Comparison of ENCODE assay signal across 22 mouse cellular contexts in the genomic region with DNA sequence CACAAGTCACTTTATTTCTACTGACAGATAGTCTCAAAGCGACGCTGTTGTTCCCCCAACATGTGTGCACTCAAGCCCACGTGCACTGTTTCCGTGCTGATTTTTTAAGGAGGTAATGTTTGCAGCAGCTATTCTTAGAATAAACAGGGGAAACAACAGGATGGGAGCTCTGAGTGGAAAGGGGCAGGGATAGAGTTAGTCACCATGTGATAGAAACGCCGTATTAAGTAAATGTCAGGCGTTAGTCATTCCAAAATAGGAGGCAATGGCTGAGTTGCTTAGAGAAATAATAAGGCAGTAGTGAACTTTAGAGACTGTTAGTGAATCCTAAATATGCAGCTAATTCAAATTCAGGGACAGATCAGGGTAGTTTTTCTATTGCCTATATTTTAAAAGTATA.
DNase-seq lines count a peak whose midpoint lies in the region; ATAC-seq and TF ChIP-seq lines count a peak whose summit lies in the region.
"Had no signal": no experiment of that assay in that cellular context is flagged by ENCODE, and none has a peak within 500 bp of the region (broad histone marks: within the 10 kb centered on the region; RNA-seq: fewer than 3 reads in every experiment).

No protein-coding gene starts in this region.

- H3K27me3 ChIP-seq in heart, embryonic 14.5 days (ENCODE audit: control insufficient read depth, insufficient read depth, low read length) = no peaks in the 10 kb centered on the region
- H3K27me3 ChIP-seq in heart, embryonic 11.5 days (ENCODE audit: control insufficient read depth, insufficient read depth, low read length) = no peaks in the 10 kb centered on the region
- H3K27me3 ChIP-seq in lung, embryonic 14.5 days (ENCODE audit: insufficient read depth, low read length) = no peaks in the 10 kb centered on the region
- no peaks in the 10 kb centered on the region for H3K27me3 ChIP-seq in C2C12 (ENCODE audit: control insufficient read depth, insufficient read depth, insufficient read length)
- H3K27me3 ChIP-seq: embryonic facial prominence, embryonic 13.5 days; stomach, embryonic 15.5 days had no signal

- H3K79me2 ChIP-seq in C2C12 (ENCODE audit: control insufficient read depth, insufficient read depth) = no peaks in the 10 kb centered on the region

- H3K4me1 ChIP-seq in heart, embryonic 14.5 days (ENCODE audit: control insufficient read depth in 2 of 2, insufficient read depth in 2 of 2, low read length in 2 of 2) = peaks cover 0 to 3% of the 10 kb centered on the region in 2 experiments; a peak in 1 of 4 replicates
- no peaks in the 10 kb centered on the region for H3K4me1 ChIP-seq in heart, embryonic 11.5 days (ENCODE audit: control insufficient read depth, insufficient read depth, low read length)
- H3K4me1 ChIP-seq in lung, embryonic 14.5 days (ENCODE audit: insufficient read depth) = peaks cover 3% of the 10 kb centered on the region; the same call in 1 of the 2 replicates
- H3K4me1 ChIP-seq: stomach, embryonic 15.5 days had no signal

- no peak overlapping the region for H3K27ac ChIP-seq in heart, embryonic 14.5 days (replicated peaks in 1 of 2; ENCODE audit: control insufficient read depth in 1 of 2, insufficient read depth in 1 of 2, low read depth in 2 of 2, low read length in 2 of 2)
- no peak overlapping the region for H3K27ac ChIP-seq in heart, embryonic 11.5 days (ENCODE audit: low read depth, low read length)
- H3K27ac ChIP-seq in lung, embryonic 14.5 days (ENCODE audit: low read depth) = no peak overlapping the region
- H3K27ac ChIP-seq: embryonic facial prominence, embryonic 13.5 days; heart, adult 2 months; hindbrain, embryonic 14.5 days; limb, embryonic 10.5 days; stomach, embryonic 15.5 days had no signal

- no peak for ATAC-seq in heart, embryonic 14.5 days (ENCODE audit: insufficient number of reproducible peaks, insufficient read depth, low FRiP score, low read depth)
- no peak for ATAC-seq in heart, embryonic 11.5 days (replicated peaks; ENCODE audit: insufficient number of reproducible peaks, low FRiP score, low TSS enrichment)
- no peak for ATAC-seq in lung, embryonic 14.5 days (ENCODE audit: insufficient read depth)
- ATAC-seq: forebrain, embryonic 14.5 days; liver, postnatal 0 days had no signal

- no peak for TF ChIP-seq CTCF in lung, embryonic 14.5 days (IDR thresholded peaks at IDR 0.05; ENCODE audit: low read depth)
- no peak for TF ChIP-seq CTCF in C2C12 (IDR thresholded peaks at IDR 0.05; ENCODE audit: control insufficient read depth, insufficient read depth, insufficient read length)

- no peaks in the 10 kb centered on the region for H3K79me3 ChIP-seq in C2C12 (ENCODE audit: low read depth)

- peak; percentile 41 for DNase-seq in lung, embryonic 14.5 days
- no peak for DNase-seq in lung, postnatal 4 days
- DNase-seq in lung, postnatal 36 days = peak; percentile 4
- no peak for DNase-seq in kidney, postnatal 4 days
- DNase-seq: B cell, adult 2 months; cerebellum, adult 11 months; cerebellum, postnatal 14 days; gastrocnemius, postnatal 10 days; heart, adult 2 months; kidney, adult 8-10 months; kidney, postnatal 25 days; liver, postnatal 0 days; right cerebral cortex, postnatal 25 days; thymus, adult 2 months had no signal

- WGBS in heart, embryonic 14.5 days = 15% methylated on average over 7 of the region's 7 CpGs
- WGBS in heart, embryonic 11.5 days (ENCODE audit: insufficient replicate concordance) = 51% methylated on average over 7 of the region's 7 CpGs
- 63% methylated on average over 7 of the region's 7 CpGs for WGBS in lung, embryonic 14.5 days

- H3K4me2 ChIP-seq in heart, embryonic 14.5 days (ENCODE audit: low read length) = peak overlapping the region; percentile 22; the same call in 1 of the 2 replicates
- H3K4me2 ChIP-seq in heart, embryonic 11.5 days = no peak overlapping the region
- H3K4me2 ChIP-seq in lung, embryonic 14.5 days = no peak overlapping the region
- H3K4me2 ChIP-seq: embryonic facial prominence, embryonic 13.5 days; hindbrain, embryonic 14.5 days; stomach, embryonic 15.5 days had no signal

- H3K9me3 ChIP-seq in heart, embryonic 14.5 days (ENCODE audit: control insufficient read depth, low read length) = no peaks in the 10 kb centered on the region
- no peaks in the 10 kb centered on the region for H3K9me3 ChIP-seq in heart, embryonic 11.5 days (replicated peaks; ENCODE audit: control insufficient read depth, low read length)
- H3K9me3 ChIP-seq in lung, embryonic 14.5 days (ENCODE audit: low read depth, low read length) = no peaks in the 10 kb centered on the region
- H3K9me3 ChIP-seq: embryonic facial prominence, embryonic 13.5 days; limb, embryonic 10.5 days; stomach, embryonic 15.5 days had no signal

- H3K9ac ChIP-seq in heart, embryonic 14.5 days (ENCODE audit: low read length) = no peak overlapping the region
- H3K9ac ChIP-seq in heart, embryonic 11.5 days (ENCODE audit: low read depth, low read length) = no peak overlapping the region
- no peak overlapping the region for H3K9ac ChIP-seq in lung, embryonic 14.5 days
- H3K9ac ChIP-seq: embryonic facial prominence, embryonic 13.5 days; hindbrain, embryonic 14.5 days; liver, postnatal 0 days; stomach, embryonic 15.5 days had no signal

- H3K36me3 ChIP-seq in heart, embryonic 14.5 days (ENCODE audit: control insufficient read depth, insufficient read depth, low read length) = no peaks in the 10 kb centered on the region
- H3K36me3 ChIP-seq in heart, embryonic 11.5 days (ENCODE audit: control insufficient read depth, insufficient read depth, low read length) = no peaks in the 10 kb centered on the region
- H3K36me3 ChIP-seq in lung, embryonic 14.5 days (ENCODE audit: insufficient read depth) = no peaks in the 10 kb centered on the region
- no peaks in the 10 kb centered on the region for H3K36me3 ChIP-seq in C2C12 (ENCODE audit: control insufficient read depth, insufficient read depth)
- H3K36me3 ChIP-seq: embryonic facial prominence, embryonic 13.5 days; limb, embryonic 10.5 days; stomach, embryonic 15.5 days had no signal

- no peak overlapping the region for H3K4me3 ChIP-seq in heart, embryonic 14.5 days (ENCODE audit: control insufficient read depth in 1 of 2, insufficient read depth in 1 of 2, low read depth in 1 of 2, low read length in 2 of 2)
- no peak overlapping the region for H3K4me3 ChIP-seq in heart, embryonic 11.5 days (ENCODE audit: low read depth, low read length)
- H3K4me3 ChIP-seq in lung, embryonic 14.5 days (ENCODE audit: low read depth, low read length) = no peak overlapping the region
- H3K4me3 ChIP-seq in C2C12 (ENCODE audit: insufficient read depth, poor library complexity, severe bottlenecking) = no peak overlapping the region
- H3K4me3 ChIP-seq: embryonic facial prominence, embryonic 13.5 days; heart, adult 2 months; limb, embryonic 10.5 days; stomach, embryonic 15.5 days had no signal

- no peak overlapping the region for H3ac ChIP-seq in C2C12 (ENCODE audit: control insufficient read depth, insufficient read length, low read depth)

TF ChIP-seq in C2C12, 6 proteins besides CTCF, POLR2A, EP300 and RAD21:
- TF ChIP-seq USF1 (IDR thresholded peaks at IDR 0.05; ENCODE audit: low read depth) (peak; percentile 42), FOSL1 (IDR thresholded peaks at IDR 0.05; ENCODE audit: insufficient read depth, low read length, poor library complexity, severe bottlenecking) (no peak), MAX (IDR thresholded peaks at IDR 0.05) (peak; percentile 13)

Comparison
In these comparisons a context has a peak if more than half of its experiments do, and no peak if none do; other contexts are left out.
1. DNase-seq: peak in lung, embryonic 14.5 days (single experiment) and lung, postnatal 36 days (single experiment); none in lung, postnatal 4 days (0 of 2) and kidney, postnatal 4 days (0 of 2).